Mouse (Mus musculus) MEL (cell line): ENCODE data around the gene Sipa1l3. TPM values are rescaled to one million over a fixed set of nuclear protein-coding genes. Genes with fewer than 3 reads are reported as not detected.

Experiments used
- DNase-seq: peaks from one replicate; pipeline ENCODE4 v3.0.0; 2011; ENCODE audit warnings: low read depth, low spot score
- H3K27ac ChIP-seq: 2 replicates; pipeline ENCODE4 v1.5.1; 2012; ENCODE audit warnings: low read depth, mild to moderate bottlenecking, control low read depth, low read length, moderate library complexity; ENCODE audit not compliant: control insufficient read depth
- H3K27me3 ChIP-seq, 2 experiments: fragments of 150-350 bp in 1 of 2; sonication (generic) in 1 of 2; 2 replicates each; pipeline ENCODE4 v1.6.1; 2012; ENCODE audit warnings: low read length in 2 of 2, mild to moderate bottlenecking in 2 of 2, improper control_type of control experiment in 1 of 2, moderate library complexity in 1 of 2; ENCODE audit not compliant: insufficient read depth in 2 of 2, control insufficient read depth in 1 of 2
- H3K36me3 ChIP-seq, 2 experiments: 2 replicates each; pipeline ENCODE4 v1.6.1; 2012 to 2014; ENCODE audit warnings: low read length in 2 of 2, improper control_type of control experiment in 1 of 2, inconsistent platforms in 1 of 2, mild to moderate bottlenecking in 1 of 2; ENCODE audit not compliant: insufficient read depth in 2 of 2, control insufficient read depth in 1 of 2
- H3K4me1 ChIP-seq, 2 experiments: fragments of 150-350 bp in 1 of 2; sonication (generic) in 1 of 2; 2 replicates each; pipeline ENCODE4 v1.6.1; 2012; ENCODE audit warnings: low read length in 2 of 2, improper control_type of control experiment in 1 of 2, mild to moderate bottlenecking in 1 of 2; ENCODE audit not compliant: insufficient read depth in 2 of 2, control insufficient read depth in 1 of 2
- H3K4me3 ChIP-seq, 2 experiments: fragments of 150-350 bp in 1 of 2; sonication (generic) in 1 of 2; 2 replicates each; pipeline ENCODE4 v1.5.1; 2012; ENCODE audit warnings: low read depth in 2 of 2, low read length in 2 of 2, mild to moderate bottlenecking in 2 of 2, moderate library complexity in 2 of 2, control low read depth in 1 of 2, improper control_type of control experiment in 1 of 2; ENCODE audit not compliant: control insufficient read depth in 1 of 2, insufficient read depth in 1 of 2
- H3K79me2 ChIP-seq: 2 replicates; pipeline ENCODE4 v1.6.1; 2012; ENCODE audit warnings: mild to moderate bottlenecking, low read length, moderate library complexity; ENCODE audit not compliant: control insufficient read depth, poor library complexity, insufficient read depth
- H3K9ac ChIP-seq: 2 replicates; pipeline ENCODE4 v1.6.1; 2012; ENCODE audit warnings: low read depth, mild to moderate bottlenecking, control low read depth, low read length, moderate library complexity; ENCODE audit not compliant: control insufficient read depth, poor library complexity, severe bottlenecking
- H3K9me3 ChIP-seq: fragments of 150-350 bp; sonication (generic); replicated peaks from 2 replicates; pipeline ENCODE4 v1.6.1; 2012; ENCODE audit warnings: mild to moderate bottlenecking, low read length, improper control_type of control experiment, moderate library complexity; ENCODE audit not compliant: insufficient read depth
- BHLHE40 ChIP-seq: IDR thresholded peaks from 2 replicates; pipeline ENCODE4 v1.6.1; 2012; ENCODE audit warnings: low read depth, mild to moderate bottlenecking, inconsistent platforms, low read length, improper control_type of control experiment, borderline replicate concordance
- CHD1 ChIP-seq: IDR thresholded peaks from 2 replicates; pipeline ENCODE4 v1.6.1; 2012; ENCODE audit warnings: low read depth, mild to moderate bottlenecking, inconsistent platforms, low read length, improper control_type of control experiment
- CHD2 ChIP-seq: IDR thresholded peaks from 2 replicates; pipeline ENCODE4 v1.6.1; 2011; ENCODE audit warnings: low read length, improper control_type of control experiment
- CTCF ChIP-seq, 3 experiments: IDR thresholded peaks in 2 of 3; conservative IDR thresholded peaks in 1 of 3; 2 replicates each; pipeline ENCODE4 v1.5.1; 2011 to 2012; ENCODE audit warnings: low read length in 3 of 3, low read depth in 2 of 3, mild to moderate bottlenecking in 2 of 3, improper control_type of control experiment in 1 of 3, inconsistent platforms in 1 of 3, mixed read lengths in 1 of 3, moderate library complexity in 1 of 3; ENCODE audit not compliant: control insufficient read depth in 1 of 3, insufficient read depth in 1 of 3, poor library complexity in 1 of 3, severe bottlenecking in 1 of 3
- ELF1 ChIP-seq: IDR thresholded peaks from 2 replicates; pipeline ENCODE4 v1.6.1; 2014; ENCODE audit warnings: low read depth, mild to moderate bottlenecking, inconsistent platforms, low read length, improper control_type of control experiment, moderate library complexity
- EP300 ChIP-seq, 2 experiments: IDR thresholded peaks; 2 replicates each; pipeline ENCODE4 v1.6.1; 2011; ENCODE audit warnings: improper control_type of control experiment in 2 of 2, low read length in 2 of 2, low read depth in 1 of 2, mild to moderate bottlenecking in 1 of 2
- GABPA ChIP-seq: IDR thresholded peaks from 2 replicates; pipeline ENCODE4 v1.6.1; 2012; ENCODE audit warnings: low read depth, mild to moderate bottlenecking, inconsistent platforms, low read length, improper control_type of control experiment, moderate library complexity
- GATA1 ChIP-seq: IDR thresholded peaks from 2 replicates; pipeline ENCODE4 v1.6.1; 2011; ENCODE audit warnings: low read depth, low read length, improper control_type of control experiment
- HCFC1 ChIP-seq: IDR thresholded peaks from 2 replicates; pipeline ENCODE4 v1.6.1; 2012; ENCODE audit warnings: low read depth, mild to moderate bottlenecking, inconsistent platforms, low read length, improper control_type of control experiment, moderate library complexity
- JUND ChIP-seq: IDR thresholded peaks from 2 replicates; pipeline ENCODE4 v1.6.1; 2011; ENCODE audit warnings: low read depth, mild to moderate bottlenecking, improper control_type of control experiment, low read length
- MAFK ChIP-seq: IDR thresholded peaks from 2 replicates; pipeline ENCODE4 v1.6.1; 2011; ENCODE audit warnings: low read depth, mild to moderate bottlenecking, low read length, improper control_type of control experiment, borderline replicate concordance
- MAX ChIP-seq: IDR thresholded peaks from 2 replicates; pipeline ENCODE4 v1.6.1; 2011; ENCODE audit warnings: low read length, improper control_type of control experiment
- MYB ChIP-seq: IDR thresholded peaks from 2 replicates; pipeline ENCODE4 v1.6.1; 2011; ENCODE audit warnings: mild to moderate bottlenecking, low read depth, low read length, improper control_type of control experiment
- NELFE ChIP-seq: IDR thresholded peaks from 2 replicates; pipeline ENCODE4 v1.6.1; 2011; ENCODE audit warnings: low read depth, low read length, improper control_type of control experiment
- NRF1 ChIP-seq: IDR thresholded peaks from 2 replicates; pipeline ENCODE4 v1.6.1; 2014; ENCODE audit warnings: low read depth, mild to moderate bottlenecking, inconsistent platforms, low read length, improper control_type of control experiment, moderate library complexity; ENCODE audit not compliant: poor library complexity, insufficient read depth, severe bottlenecking
- POLR2A ChIP-seq, 2 experiments: IDR thresholded peaks; 2 replicates each; pipeline ENCODE4 v1.6.1; 2011 to 2012; ENCODE audit warnings: low read length in 2 of 2, mild to moderate bottlenecking in 2 of 2, control low read depth in 1 of 2, improper control_type of control experiment in 1 of 2, low read depth in 1 of 2, moderate library complexity in 1 of 2; ENCODE audit not compliant: control insufficient read depth in 1 of 2, insufficient read depth in 1 of 2, poor library complexity in 1 of 2
- POLR2AphosphoS5 ChIP-seq: IDR thresholded peaks from 2 replicates; pipeline ENCODE4 v1.6.1; 2012; ENCODE audit warnings: low read depth, borderline replicate concordance, mild to moderate bottlenecking, inconsistent platforms, low read length, moderate library complexity, mixed read lengths
- RAD21 ChIP-seq: IDR thresholded peaks from 2 replicates; pipeline ENCODE4 v1.6.1; 2011; ENCODE audit warnings: mild to moderate bottlenecking, low read depth, low read length, improper control_type of control experiment
- RCOR1 ChIP-seq: IDR thresholded peaks from 2 replicates; pipeline ENCODE4 v1.6.1; 2012; ENCODE audit warnings: low read depth, mild to moderate bottlenecking, inconsistent platforms, low read length, improper control_type of control experiment
- TBP ChIP-seq: IDR thresholded peaks from 2 replicates; pipeline ENCODE4 v1.8.0; 2011; ENCODE audit warnings: low read depth, low read length, improper control_type of control experiment
- USF2 ChIP-seq, 2 experiments: IDR thresholded peaks; 2 replicates each; pipeline ENCODE4 v1.6.1; 2011 to 2012; ENCODE audit warnings: improper control_type of control experiment in 2 of 2, low read length in 2 of 2, borderline replicate concordance in 1 of 2, inconsistent platforms in 1 of 2, low read depth in 1 of 2, mild to moderate bottlenecking in 1 of 2; ENCODE audit not compliant: insufficient read depth in 1 of 2
- ZC3H11A ChIP-seq: IDR thresholded peaks from 2 replicates; pipeline ENCODE4 v1.6.1; 2012; ENCODE audit warnings: low read depth, mild to moderate bottlenecking, inconsistent platforms, low read length, improper control_type of control experiment
- ZKSCAN1 ChIP-seq: IDR thresholded peaks from 2 replicates; pipeline ENCODE4 v1.6.1; 2012; ENCODE audit warnings: low read depth, mild to moderate bottlenecking, inconsistent platforms, low read length, improper control_type of control experiment, moderate library complexity
- ZMIZ1 ChIP-seq: IDR thresholded peaks from 2 replicates; pipeline ENCODE4 v1.6.1; 2012; ENCODE audit warnings: low read depth, mild to moderate bottlenecking, inconsistent platforms, low read length, improper control_type of control experiment, moderate library complexity
- ZNF384 ChIP-seq: IDR thresholded peaks from 2 replicates; pipeline ENCODE4 v1.6.1; 2012; ENCODE audit warnings: low read depth, mild to moderate bottlenecking, inconsistent platforms, low read length, improper control_type of control experiment
- polyA plus RNA-seq, 2 experiments: library from polyadenylated mRNA; stranded (reverse) in 1 of 2; unstranded in 1 of 2; fragments of >175 nt in 1 of 2; fragments of >200 nt in 1 of 2; gene quantifications; 2 replicates each; pipeline versions ENCODE4 v1.2.1 to v1.2.4; 2012; ENCODE audit warnings: low replicate concordance in 2 of 2, low read depth in 1 of 2; ENCODE audit not compliant: insufficient read length in 2 of 2, insufficient read depth in 1 of 2, missing spikeins in 1 of 2
- total RNA-seq: library from RNA; depleted of rRNA; stranded (reverse); fragments of 300-350 nt; gene quantifications from 2 replicates; pipeline ENCODE4 v1.2.3, GENCODE M21; 2012

The Sipa1l3 gene
- total and polyA plus RNA-seq, 3 experiments, result 14.9 to 49.4 TPM; not detected in 1

- TF ChIP-seq CHD1 (no peak), BHLHE40 (no peak), CHD2 (no peak), HCFC1 (no peak), ZNF384 (no peak), EP300 (IDR thresholded peaks at IDR 0.05; ENCODE audit: low read depth in 1 of 2, low read length in 2 of 2) (no peak), TBP (no peak), CTCF (IDR thresholded peaks at IDR 0.05 in 2 of 3, conservative IDR thresholded peaks at IDR 0.05 in 1 of 3; ENCODE audit: control insufficient read depth in 1 of 3, insufficient read depth in 1 of 3, low read depth in 2 of 3, low read length in 3 of 3, poor library complexity in 1 of 3, severe bottlenecking in 1 of 3) (no peak), ZKSCAN1 (no peak), USF2 (IDR thresholded peaks at IDR 0.05; ENCODE audit: borderline replicate concordance in 1 of 2, insufficient read depth in 1 of 2, low read depth in 1 of 2, low read length in 2 of 2) (no peak), ZMIZ1 (no peak), RCOR1 (no peak), MYB (no peak), POLR2A (IDR thresholded peaks at IDR 0.05; ENCODE audit: control insufficient read depth in 1 of 2, insufficient read depth in 1 of 2, low read depth in 1 of 2, low read length in 2 of 2, poor library complexity in 1 of 2) (no peak), RAD21 (no peak), ZC3H11A (no peak), GABPA (no peak), GATA1 (no peak), MAFK (no peak), MAX (no peak)
- no peak for DNase-seq
- H3K36me3 ChIP-seq, result peaks cover 0 to 16% of the 10 kb centered on the region in 2 experiments; a peak in 2 of 4 replicates
- H3K4me1 ChIP-seq, result peaks cover 2 to 12% of the 10 kb centered on the region in 2 experiments; a peak in 3 of 4 replicates
- no peaks in the 10 kb centered on the region for H3K9me3 ChIP-seq
- no peaks in the 10 kb centered on the region for H3K27me3 ChIP-seq
- H3K9ac ChIP-seq, result no peak overlapping the region
- H3K79me2 ChIP-seq, result peaks cover 11% of the 10 kb centered on the region; the same call in 1 of the 2 replicates
- H3K4me3 ChIP-seq, result no peak overlapping the region
- H3K27ac ChIP-seq, result no peak overlapping the region
These were observed 24.4 kb downstream of the Sipa1l3 start for GRCm38 (mm10) chr7:29494015-29494414.

GRCm38 (mm10) chr7:29492992-29493391 lies 25.4 kb downstream of the Sipa1l3 start:
- TF ChIP-seq GABPA (no peak), CTCF (IDR thresholded peaks at IDR 0.05 in 2 of 3, conservative IDR thresholded peaks at IDR 0.05 in 1 of 3; ENCODE audit: control insufficient read depth in 1 of 3, insufficient read depth in 1 of 3, low read depth in 2 of 3, low read length in 3 of 3, poor library complexity in 1 of 3, severe bottlenecking in 1 of 3) (no peak), POLR2AphosphoS5 (no peak), NRF1 (no peak), ELF1 (no peak), JUND (no peak), NELFE (no peak)
- Histone ChIP-seq H3K79me2 (peaks cover 14% of the 10 kb centered on the region; the same call in 1 of the 2 replicates), H3K4me1 (peaks cover 2 to 12% of the 10 kb centered on the region in 2 experiments; a peak in 3 of 4 replicates), H3K36me3 (peaks cover 0 to 16% of the 10 kb centered on the region in 2 experiments; a peak in 2 of 4 replicates), H3K27ac (no peak overlapping the region), H3K9ac (no peak overlapping the region), H3K9me3 (no peaks in the 10 kb centered on the region), H3K27me3 (no peaks in the 10 kb centered on the region), H3K4me3 (no peak overlapping the region)
- DNase-seq, result no peak
